Mouse (Mus musculus): ENCODE results near the gene Ctsd. TPM values are rescaled to one million over a fixed set of nuclear protein-coding genes. Genes with fewer than 3 reads are reported as not detected.
A peak's percentile ranks its signal among the peaks of the same experiment; 100 is the strongest.

The Ctsd gene
- polyA plus RNA-seq, 1 experiment = 253 TPM

- Histone ChIP-seq H3K36me3 (ENCODE audit: control insufficient read depth, insufficient read depth, low read length) (no peaks in the 10 kb centered on the region), H3K27me3 (ENCODE audit: control insufficient read depth, insufficient read depth, low read length) (no peaks in the 10 kb centered on the region), H3K27ac (ENCODE audit: insufficient read depth, low read depth, low read length) (no peak overlapping the region), H3K4me3 (ENCODE audit: low read depth, low read length) (no peak overlapping the region), H3K4me1 (ENCODE audit: control insufficient read depth, insufficient read depth, insufficient read length, low read length) (peaks cover 8% of the 10 kb centered on the region; the same call in 1 of the 2 replicates)
- no peak for TF ChIP-seq POLR2A (IDR thresholded peaks at IDR 0.05; ENCODE audit: low read depth, low read length)
- no peak for TF ChIP-seq CTCF (IDR thresholded peaks at IDR 0.05; ENCODE audit: extremely low read depth, insufficient read length, insufficient replicate concordance, low read depth, low read length)
- WGBS = 55% methylated on average over 4 of the region's 4 CpGs
These were observed 3.8 kb upstream of the Ctsd start for GRCm38 (mm10) chr7:142391609-142392008.

GRCm38 (mm10) chr7:142391108-142391507 is 3.3 kb upstream of the Ctsd start:
- Histone ChIP-seq H3K27ac (ENCODE audit: insufficient read depth, low read depth, low read length) (no peak overlapping the region), H3K4me3 (ENCODE audit: low read depth, low read length) (no peak overlapping the region), H3K27me3 (ENCODE audit: control insufficient read depth, insufficient read depth, low read length) (no peaks in the 10 kb centered on the region), H3K36me3 (ENCODE audit: control insufficient read depth, insufficient read depth, low read length) (no peaks in the 10 kb centered on the region), H3K4me1 (ENCODE audit: control insufficient read depth, insufficient read depth, insufficient read length, low read length) (peaks cover 13% of the 10 kb centered on the region; the same call in 1 of the 2 replicates)
- no peak for TF ChIP-seq CTCF (IDR thresholded peaks at IDR 0.05; ENCODE audit: extremely low read depth, insufficient read length, insufficient replicate concordance, low read depth, low read length)
- TF ChIP-seq POLR2A (IDR thresholded peaks at IDR 0.05; ENCODE audit: low read depth, low read length) = no peak
- 64% methylated on average over 3 of the region's 3 CpGs for WGBS

- Histone ChIP-seq H3K4me1 (ENCODE audit: control insufficient read depth, insufficient read depth, insufficient read length, low read length) (peaks cover 19% of the 10 kb centered on the region; the same call in 1 of the 2 replicates), H3K4me3 (ENCODE audit: low read depth, low read length) (no peak overlapping the region), H3K27ac (ENCODE audit: insufficient read depth, low read depth, low read length) (no peak overlapping the region), H3K27me3 (ENCODE audit: control insufficient read depth, insufficient read depth, low read length) (no peaks in the 10 kb centered on the region), H3K36me3 (ENCODE audit: control insufficient read depth, insufficient read depth, low read length) (no peaks in the 10 kb centered on the region; the same call in 1 of the 2 replicates)
- WGBS = 77% methylated on average over 3 of the region's 3 CpGs
- no peak for TF ChIP-seq CTCF (IDR thresholded peaks at IDR 0.05; ENCODE audit: extremely low read depth, insufficient read length, insufficient replicate concordance, low read depth, low read length)
- no peak for TF ChIP-seq POLR2A (IDR thresholded peaks at IDR 0.05; ENCODE audit: low read depth, low read length)
These were observed 2.3 kb upstream of the Ctsd start for GRCm38 (mm10) chr7:142389961-142390650.

- 95% methylated on average over 2 of the region's 2 CpGs for WGBS
- no peak for TF ChIP-seq POLR2A (IDR thresholded peaks at IDR 0.05; ENCODE audit: low read depth, low read length)
- TF ChIP-seq CTCF (IDR thresholded peaks at IDR 0.05; ENCODE audit: extremely low read depth, insufficient read length, insufficient replicate concordance, low read depth, low read length) = no peak
- H3K27ac ChIP-seq (ENCODE audit: insufficient read depth, low read depth, low read length) = no peak overlapping the region
- H3K4me1 ChIP-seq (ENCODE audit: control insufficient read depth, insufficient read depth, insufficient read length, low read length) = peaks cover 17% of the 10 kb centered on the region; the same call in 1 of the 2 replicates
- H3K36me3 ChIP-seq (ENCODE audit: control insufficient read depth, insufficient read depth, low read length) = peaks cover 12% of the 10 kb centered on the region
- H3K4me3 ChIP-seq (ENCODE audit: low read depth, low read length) = no peak overlapping the region
- H3K27me3 ChIP-seq (ENCODE audit: control insufficient read depth, insufficient read depth, low read length) = no peaks in the 10 kb centered on the region
These were observed 902 bp upstream of the Ctsd start for GRCm38 (mm10) chr7:142388740-142389139.

GRCm38 (mm10) chr7:142388198-142388597 is 360 bp upstream of the Ctsd start:
- no peaks in the 10 kb centered on the region for H3K27me3 ChIP-seq (ENCODE audit: control insufficient read depth, insufficient read depth, low read length)
- 84% methylated on average over 1 of the region's 1 CpGs for WGBS
- TF ChIP-seq POLR2A (IDR thresholded peaks at IDR 0.05; ENCODE audit: low read depth, low read length) (no peak), CTCF (IDR thresholded peaks at IDR 0.05; ENCODE audit: extremely low read depth, insufficient read length, insufficient replicate concordance, low read depth, low read length) (no peak)
- no peak overlapping the region for H3K27ac ChIP-seq (ENCODE audit: insufficient read depth, low read depth, low read length)
- peak overlapping the region; percentile 73 for H3K4me3 ChIP-seq (ENCODE audit: low read depth, low read length)
- H3K4me1 ChIP-seq (ENCODE audit: control insufficient read depth, insufficient read depth, insufficient read length, low read length) = peaks cover 14% of the 10 kb centered on the region; the same call in 1 of the 2 replicates
- H3K36me3 ChIP-seq (ENCODE audit: control insufficient read depth, insufficient read depth, low read length) = peaks cover 18% of the 10 kb centered on the region

GRCm38 (mm10) chr7:142386621-142387201 is 1.1 kb downstream of the Ctsd start:
- peaks cover 14% of the 10 kb centered on the region; the same call in 1 of the 2 replicates for H3K4me1 ChIP-seq (ENCODE audit: control insufficient read depth, insufficient read depth, insufficient read length, low read length)
- H3K36me3 ChIP-seq (ENCODE audit: control insufficient read depth, insufficient read depth, low read length) = peaks cover 32% of the 10 kb centered on the region
- peak overlapping the region; percentile 45 for H3K27ac ChIP-seq (ENCODE audit: insufficient read depth, low read depth, low read length)
- TF ChIP-seq CTCF (IDR thresholded peaks at IDR 0.05; ENCODE audit: extremely low read depth, insufficient read length, insufficient replicate concordance, low read depth, low read length) = no peak
- no peak for TF ChIP-seq POLR2A (IDR thresholded peaks at IDR 0.05; ENCODE audit: low read depth, low read length)
- H3K27me3 ChIP-seq (ENCODE audit: control insufficient read depth, insufficient read depth, low read length) = no peaks in the 10 kb centered on the region
- WGBS = 7% methylated on average over 6 of the region's 6 CpGs
- H3K4me3 ChIP-seq (ENCODE audit: low read depth, low read length) = peak overlapping the region; percentile 73

- TF ChIP-seq POLR2A (IDR thresholded peaks at IDR 0.05; ENCODE audit: low read depth, low read length) = no peak
- TF ChIP-seq CTCF (IDR thresholded peaks at IDR 0.05; ENCODE audit: extremely low read depth, insufficient read length, insufficient replicate concordance, low read depth, low read length) = no peak
- H3K27ac ChIP-seq (ENCODE audit: insufficient read depth, low read depth, low read length) = no peak overlapping the region
These were observed 2.0 kb downstream of the Ctsd start for GRCm38 (mm10) chr7:142385742-142386403.

More at GRCm38 (mm10) chr7:142385742-142386403, 2.0 kb downstream of the Ctsd start:
- 0 out of 2 replicates have a peak overlapping the region, but pooled peaks have one; percentile 73 for H3K4me3 ChIP-seq (ENCODE audit: low read depth, low read length)
- 42% methylated on average over 3 of the region's 3 CpGs for WGBS
- peaks cover 41% of the 10 kb centered on the region for H3K36me3 ChIP-seq (ENCODE audit: control insufficient read depth, insufficient read depth, low read length)
- no peaks in the 10 kb centered on the region for H3K27me3 ChIP-seq (ENCODE audit: control insufficient read depth, insufficient read depth, low read length)
- H3K4me1 ChIP-seq (ENCODE audit: control insufficient read depth, insufficient read depth, insufficient read length, low read length) = peaks cover 14% of the 10 kb centered on the region; the same call in 1 of the 2 replicates

Measured in small intestine, adult 2 months (tissue).